Mouse (Mus musculus) brain, embryonic 14.5 days (tissue): ENCODE results near the gene Tspo.
A peak's percentile ranks its signal among the peaks of the same experiment; 100 is the strongest.

ENCODE experiments used
- CTCF ChIP-seq: fragments of 200-500 bp; IDR thresholded peaks from 2 replicates; pipeline ENCODE4 v1.5.1; 2012; ENCODE audit warnings: inconsistent platforms, mild to moderate bottlenecking, moderate library complexity, borderline replicate concordance; ENCODE audit not compliant: insufficient read depth, insufficient read length; ENCODE audit errors: extremely low read depth
- POLR2A ChIP-seq: fragments of 200-500 bp; IDR thresholded peaks from 2 replicates; pipeline ENCODE4 v1.6.1; 2012; ENCODE audit warnings: mild to moderate bottlenecking, inconsistent platforms, borderline replicate concordance; ENCODE audit not compliant: poor library complexity, insufficient read depth, insufficient read length, severe bottlenecking; ENCODE audit errors: extremely low read depth

DNA sequence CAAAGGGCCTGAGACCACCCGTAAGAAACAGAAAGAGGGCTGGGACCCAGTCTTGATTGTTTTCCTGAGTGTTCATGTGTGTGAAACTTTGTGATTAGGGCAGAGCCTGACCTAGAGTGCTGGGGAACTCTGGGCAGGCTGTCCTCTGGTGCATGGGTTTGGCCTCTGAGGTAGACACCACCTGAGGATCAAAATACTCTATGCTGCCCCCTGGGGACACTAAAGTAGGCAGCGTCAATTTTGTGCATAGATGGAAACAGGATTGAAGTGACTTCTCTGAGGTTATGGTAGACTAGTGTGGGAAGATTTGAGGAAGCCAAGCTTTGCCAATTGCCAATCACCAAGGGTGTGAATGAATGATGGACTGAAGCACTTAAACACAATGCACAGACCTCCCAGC, 7.2 kb downstream of the Tspo start:
- peak; percentile 8; the same call in 1 of the 2 replicates for TF ChIP-seq CTCF
- TF ChIP-seq POLR2A = no peak
